Mouse (Mus musculus): Measurements from ENCODE around the gene Spata46.

The Spata46 gene

DNA sequence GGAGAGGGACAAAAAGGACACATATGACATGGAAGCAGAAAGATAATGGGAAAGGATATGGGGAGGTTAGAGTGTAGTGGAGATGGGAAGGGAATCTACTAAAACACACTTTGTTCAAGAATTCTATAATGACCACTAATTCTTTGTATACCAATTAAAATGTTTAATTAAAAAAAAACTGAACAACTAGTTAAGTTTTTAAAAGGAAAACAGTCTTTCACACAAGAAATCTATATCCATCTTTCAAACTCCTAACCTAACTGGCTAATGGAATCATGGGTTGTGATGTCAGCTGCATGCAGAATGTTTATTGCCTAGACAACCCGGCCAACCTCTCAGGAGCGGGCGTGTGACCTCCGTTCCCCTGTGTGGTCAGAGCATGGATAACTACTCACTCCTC is at the start of gene Spata46:
TSS of gene Spata46 (plus strand) at position 301 of the 400 bp plus-strand sequence.
- DNase-seq (ENCODE audit: low spot score in 2 of 2): no peak

DNA sequence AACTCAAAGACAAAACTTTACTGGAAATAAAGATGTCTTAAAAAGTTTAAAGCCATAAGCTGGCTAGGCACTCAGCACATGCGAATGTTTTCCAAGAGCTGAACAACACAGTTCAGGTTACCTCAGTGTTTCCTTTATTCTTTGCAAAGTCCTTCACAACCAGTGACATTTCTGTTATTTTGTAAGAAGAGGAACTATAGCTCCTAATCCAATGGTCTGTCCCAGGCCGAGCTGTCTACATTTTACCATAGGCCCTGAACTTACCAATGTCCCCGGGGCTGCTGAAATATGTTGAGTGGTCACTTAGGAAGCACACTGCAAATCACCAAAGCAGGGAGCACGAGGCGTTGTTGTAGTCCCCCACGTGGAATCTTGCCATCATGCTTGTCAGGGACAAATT is 38.3 kb upstream of the Spata46 start:
- no peak for DNase-seq (ENCODE audit: low spot score in 2 of 2)

DNA sequence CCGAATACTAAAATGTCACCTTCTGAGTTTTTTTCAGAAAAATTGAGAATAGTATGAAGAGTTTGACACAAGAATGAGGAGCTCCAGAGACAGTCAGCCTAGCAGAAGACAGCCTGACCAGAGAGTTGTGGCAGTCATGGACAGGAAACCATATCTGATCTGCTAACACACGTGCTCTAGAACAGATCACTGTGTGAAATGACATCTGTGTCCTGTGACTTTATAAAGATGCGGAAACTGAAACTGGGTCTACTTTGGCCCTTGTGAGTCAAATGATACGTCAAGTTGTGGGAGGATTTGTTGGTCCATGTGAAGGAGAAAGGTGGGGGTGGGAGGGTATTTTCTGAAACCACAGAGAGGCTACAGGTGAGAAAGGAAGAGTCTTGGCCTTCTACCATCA is 37.9 kb upstream of the Spata46 start:
- DNase-seq (ENCODE audit: low spot score in 2 of 2): no peak

DNA sequence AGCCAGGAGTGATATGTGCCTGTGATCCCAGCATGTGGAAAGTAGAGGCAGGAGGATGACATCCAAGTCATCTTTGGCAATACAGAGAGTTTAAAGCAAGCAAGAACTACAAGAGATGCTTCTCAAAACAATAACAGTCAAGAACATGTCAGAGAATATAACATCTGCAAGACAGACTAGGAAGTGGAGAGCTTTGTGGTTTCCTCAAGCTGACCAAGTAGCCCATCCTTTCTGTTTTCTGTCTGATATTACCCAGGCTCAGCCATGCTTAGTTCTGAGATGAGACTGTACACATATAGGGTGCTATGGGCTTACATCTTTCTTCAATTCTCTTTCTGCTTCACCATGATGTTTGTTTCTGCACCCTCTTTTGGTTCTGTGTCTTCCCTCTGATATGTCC is 35.4 kb upstream of the Spata46 start:
- no peak for DNase-seq (ENCODE audit: low spot score in 2 of 2)

DNA sequence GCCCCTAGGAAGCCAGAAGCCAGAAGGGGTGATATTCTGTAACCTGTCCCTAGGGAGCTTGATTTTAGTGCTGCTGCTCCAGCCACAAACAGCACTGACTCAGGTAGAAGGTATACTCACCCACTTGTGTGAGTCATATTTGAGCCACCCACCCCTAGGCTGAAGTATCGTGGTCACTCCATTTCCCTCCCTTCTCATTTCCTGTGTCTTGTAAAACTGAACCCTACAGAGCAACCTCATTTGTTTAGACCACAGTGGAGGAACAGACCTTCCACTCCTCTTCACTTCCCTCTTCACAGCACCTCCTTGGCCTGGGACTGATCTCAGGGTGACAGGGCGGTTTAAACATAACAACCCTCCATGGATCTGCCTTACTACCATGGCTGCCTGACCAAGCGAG is 31.6 kb upstream of the Spata46 start, which contains the start of gene Sh2d1b1:
TSS of gene Sh2d1b1 (plus strand) at position 305 of the 400 bp plus-strand sequence.
- DNase-seq (ENCODE audit: low spot score in 2 of 2): no peak

DNA sequence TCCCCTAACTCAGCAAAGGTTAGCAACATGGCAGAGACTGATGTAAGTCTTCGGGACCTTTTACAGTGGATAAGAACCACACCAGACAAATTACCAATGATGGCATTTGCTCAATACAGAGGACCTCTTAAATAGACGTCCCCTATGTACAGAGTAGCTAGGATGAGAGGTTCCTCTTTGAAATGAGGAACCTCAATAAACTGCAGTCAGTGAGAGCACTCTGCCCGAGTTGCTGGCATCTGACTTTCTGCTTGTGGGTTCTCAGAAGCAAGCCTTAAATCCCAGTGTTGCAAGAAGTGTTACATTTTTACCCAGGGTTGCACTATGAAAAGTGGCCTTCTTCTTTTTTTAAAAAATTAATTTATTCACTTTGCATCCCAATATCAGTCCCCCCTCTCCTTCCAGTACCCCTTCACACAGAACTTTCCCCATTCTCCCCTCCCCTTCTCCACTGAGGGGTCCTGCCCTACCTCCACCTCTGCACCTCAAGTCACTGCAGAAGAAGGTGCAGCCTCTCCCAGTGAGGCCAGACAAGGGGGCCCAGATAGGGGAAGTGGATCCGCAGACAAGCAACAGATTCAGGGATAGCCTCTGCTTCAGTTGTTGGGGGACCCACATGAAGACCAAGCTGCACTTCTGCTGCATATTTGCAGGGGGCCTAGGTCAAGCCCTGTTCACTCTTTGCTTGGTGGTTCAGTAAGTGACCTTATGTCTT is 26.0 kb upstream of the Spata46 start:
- no peak for DNase-seq (ENCODE audit: low spot score in 2 of 2)

DNA sequence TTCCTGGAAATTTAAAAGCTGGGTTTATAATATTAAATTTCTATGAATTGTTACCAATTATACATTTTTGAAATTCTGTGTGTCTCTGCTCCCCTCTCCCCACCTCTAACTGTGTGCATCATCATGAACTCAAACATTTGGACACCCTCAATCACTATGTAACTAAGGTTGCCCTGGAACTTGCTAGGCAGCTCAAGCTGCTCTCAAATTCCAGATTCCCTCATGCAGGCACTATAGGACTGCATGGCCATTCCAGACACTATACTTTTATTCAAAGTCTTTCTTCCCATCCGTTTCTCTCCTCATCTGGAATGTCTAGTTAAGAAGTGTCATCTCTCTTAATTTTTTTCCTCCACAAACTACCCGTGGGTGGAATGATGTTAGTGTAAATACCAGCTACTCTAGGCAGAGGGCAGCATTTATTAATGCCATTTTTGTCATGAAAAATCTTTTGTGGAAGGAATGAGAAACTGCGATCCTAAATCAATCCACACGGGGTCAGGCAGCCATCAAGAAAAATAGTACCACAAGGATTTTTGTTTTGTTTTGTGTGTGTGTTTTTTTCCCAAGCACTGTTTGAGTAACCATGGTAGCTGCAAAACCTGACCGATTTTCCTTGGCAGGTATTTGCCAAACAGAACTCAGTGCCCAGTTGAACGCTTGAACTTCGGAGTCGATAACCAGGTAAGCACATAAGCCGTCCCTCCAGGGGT is 16.2 kb upstream of the Spata46 start:
- no peak for DNase-seq (ENCODE audit: low spot score in 2 of 2)

DNA sequence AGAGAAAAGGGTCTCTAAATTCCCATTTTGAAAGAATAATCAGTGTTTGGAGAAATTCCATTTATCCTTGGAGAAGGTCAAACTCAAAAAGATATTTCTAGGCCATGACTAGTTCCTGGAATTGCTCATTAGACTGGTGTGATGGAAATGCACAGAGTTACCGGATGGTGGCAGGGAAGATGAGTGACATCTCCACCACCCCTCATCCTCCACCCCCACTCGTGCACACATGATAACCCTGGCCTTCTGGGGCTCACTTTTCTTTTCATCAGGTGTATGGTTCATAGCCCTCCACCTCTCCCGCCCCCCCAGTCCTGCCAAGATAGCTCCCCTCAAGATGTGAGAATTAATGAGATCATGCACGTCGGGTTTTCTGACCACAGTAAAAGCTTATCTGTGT is 15.3 kb upstream of the Spata46 start:
- DNase-seq (ENCODE audit: low spot score in 2 of 2): no peak

DNA sequence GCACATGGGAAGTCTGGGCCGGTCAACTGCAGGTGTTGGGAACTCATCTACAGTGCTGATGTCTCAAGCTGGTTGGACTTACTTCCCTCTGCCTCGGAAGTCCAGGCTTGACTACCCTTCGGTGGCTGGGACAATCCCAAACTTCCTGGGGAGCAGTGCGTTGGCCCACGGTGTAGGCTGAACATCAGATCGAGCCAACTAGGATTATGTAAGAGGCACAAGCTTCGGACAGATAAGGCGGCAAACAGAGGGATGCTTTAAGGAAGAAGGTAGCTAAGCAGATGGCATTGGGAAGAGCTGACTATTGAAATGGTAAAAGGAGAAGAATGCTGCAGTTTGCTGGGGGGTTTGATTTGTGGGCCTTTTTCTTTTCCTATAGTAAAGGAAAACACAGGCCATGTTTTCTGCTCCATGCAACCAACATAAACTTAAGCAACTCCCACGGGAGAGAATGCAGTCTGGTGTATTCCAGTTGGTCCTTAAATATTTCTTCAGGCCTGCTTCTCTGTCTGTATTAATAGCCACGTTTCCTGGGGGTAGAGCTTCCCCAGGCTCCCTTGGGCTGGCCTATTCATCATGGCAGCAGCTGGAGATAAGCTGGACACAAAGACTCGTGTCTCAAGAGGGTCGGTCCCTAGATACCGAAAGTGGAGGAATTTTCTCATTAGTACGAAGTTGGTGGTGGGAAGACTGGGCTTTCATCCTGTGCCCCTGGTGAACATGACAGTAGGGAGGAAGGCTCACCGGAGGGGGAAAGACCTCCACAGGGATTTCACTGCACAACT is 13.6 kb upstream of the Spata46 start:
- DNase-seq (ENCODE audit: low spot score in 2 of 2): no peak

DNA sequence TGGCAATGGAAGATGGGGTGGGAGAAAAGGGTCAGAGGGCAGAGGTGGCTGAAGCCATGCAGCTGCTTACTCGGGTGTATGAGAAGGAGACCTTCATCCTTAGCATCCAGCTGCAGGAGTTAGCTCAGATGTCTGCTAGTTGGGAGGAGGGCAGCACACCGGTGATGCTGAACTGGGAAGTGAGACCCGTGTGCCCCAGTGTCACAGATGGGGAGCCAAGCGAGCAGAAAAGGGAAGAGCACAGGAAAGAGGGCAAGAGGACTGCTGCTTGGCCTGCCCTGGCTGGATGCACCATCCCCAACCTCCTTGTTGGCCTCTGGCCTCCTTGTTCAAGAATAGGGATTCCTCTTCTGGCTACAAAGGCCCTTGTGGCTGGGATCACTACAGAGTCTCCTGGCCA is 9.1 kb upstream of the Spata46 start:
- DNase-seq (ENCODE audit: low spot score in 2 of 2): no peak

DNA sequence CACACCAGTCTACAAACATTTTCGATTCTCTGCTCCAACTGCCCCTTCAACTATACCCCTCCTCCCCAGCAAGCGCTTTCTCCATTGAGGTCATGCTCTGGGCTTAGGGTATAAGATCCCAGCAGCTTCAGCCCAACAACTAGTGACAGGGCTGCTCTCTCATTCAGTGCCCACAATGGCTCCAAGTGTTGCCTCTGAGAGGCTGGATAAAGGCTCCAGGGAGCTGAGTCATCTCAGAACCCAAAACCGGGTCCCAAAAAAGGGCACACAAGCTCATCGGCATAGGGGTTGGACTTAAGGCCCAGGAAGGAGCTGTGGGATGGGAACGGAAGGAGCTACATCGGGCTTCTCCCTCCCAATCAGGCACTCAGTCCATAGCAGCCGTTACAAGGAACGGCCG is 6.9 kb upstream of the Spata46 start:
- no peak for DNase-seq (ENCODE audit: low spot score in 2 of 2)

DNA sequence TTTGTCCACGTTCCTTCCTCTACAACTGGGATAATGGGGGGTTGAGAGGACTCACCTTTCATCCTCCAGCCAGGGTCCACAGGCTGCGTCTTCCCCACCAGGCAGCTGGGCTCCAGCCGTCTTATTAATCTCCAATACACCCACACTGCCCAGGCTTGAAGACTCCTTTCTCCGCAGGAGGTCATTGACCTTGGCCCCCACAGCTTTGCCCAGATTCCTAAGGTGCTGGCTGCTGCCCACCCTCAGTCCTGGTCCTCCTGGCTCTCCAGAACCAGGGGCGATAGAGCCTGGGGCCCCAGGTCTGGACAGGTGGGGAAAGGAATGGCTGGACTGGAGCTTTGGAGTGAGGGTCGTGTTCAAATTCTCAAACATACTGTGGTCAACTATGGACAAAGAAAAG is 6.1 kb upstream of the Spata46 start:
- no peak for DNase-seq (ENCODE audit: low spot score in 2 of 2)

DNA sequence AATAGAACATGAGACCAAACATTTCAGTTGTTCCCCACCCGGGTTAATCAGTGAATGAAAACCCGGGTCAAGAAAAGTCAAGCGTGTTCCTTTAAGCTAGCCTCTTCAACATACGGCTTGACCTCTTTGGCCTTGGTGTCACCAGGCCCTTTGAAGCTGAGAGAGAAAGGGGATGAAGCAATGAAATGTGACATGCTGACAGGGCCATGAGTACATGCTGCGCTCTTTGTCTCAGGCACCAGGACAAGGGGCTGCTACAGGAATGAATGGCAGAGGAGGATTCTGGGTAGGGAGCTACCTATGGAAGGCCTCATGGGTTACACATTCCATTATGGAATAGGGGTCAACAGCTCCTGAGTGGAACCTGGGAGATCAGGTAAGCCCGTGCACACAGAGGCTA is 5.5 kb upstream of the Spata46 start:
- no peak for DNase-seq (ENCODE audit: low spot score in 2 of 2)

DNA sequence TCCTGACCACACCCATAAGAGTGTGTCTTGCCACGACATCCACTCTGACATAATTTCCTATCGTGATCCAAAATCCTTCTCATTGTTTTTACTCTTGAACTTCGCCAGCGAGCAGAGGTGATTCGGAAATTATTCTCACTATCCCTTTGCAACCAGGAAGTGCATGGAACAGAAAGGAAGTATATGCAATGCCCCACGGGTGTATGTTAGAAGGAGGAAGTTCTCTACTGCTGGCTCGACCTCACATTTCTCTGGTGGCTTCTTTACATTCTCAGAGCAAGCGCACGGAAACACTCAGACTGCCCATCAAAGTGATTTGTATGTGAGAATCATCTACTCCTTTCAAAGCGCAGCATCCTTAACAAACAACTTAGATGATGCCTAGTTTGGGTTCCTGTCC is 3.6 kb upstream of the Spata46 start:
- no peak for DNase-seq (ENCODE audit: low spot score in 2 of 2)

DNA sequence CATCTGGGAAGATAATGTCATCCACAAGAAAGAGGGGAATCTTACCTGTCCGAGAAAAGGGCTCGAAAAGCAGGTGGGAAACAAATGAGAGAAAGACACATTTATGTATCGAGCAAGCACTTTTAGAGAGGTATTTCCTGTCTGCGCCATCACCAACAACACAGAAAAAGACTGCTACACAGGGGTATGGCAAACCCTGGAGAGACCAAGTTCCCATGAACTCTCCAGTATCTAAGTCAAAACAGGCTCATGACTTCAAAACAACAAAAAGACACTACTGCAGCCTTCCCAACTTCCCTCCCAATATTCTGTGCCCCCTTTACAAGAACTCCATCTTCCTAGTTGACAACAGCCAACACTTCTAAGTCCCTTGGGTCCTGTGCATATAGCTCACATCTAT is 2.4 kb upstream of the Spata46 start, which contains the start of gene Gm7694:
TSS of gene Gm7694 (minus strand) at position 101 of the 400 bp plus-strand sequence.
- no peak for DNase-seq (ENCODE audit: low spot score in 2 of 2)

DNA sequence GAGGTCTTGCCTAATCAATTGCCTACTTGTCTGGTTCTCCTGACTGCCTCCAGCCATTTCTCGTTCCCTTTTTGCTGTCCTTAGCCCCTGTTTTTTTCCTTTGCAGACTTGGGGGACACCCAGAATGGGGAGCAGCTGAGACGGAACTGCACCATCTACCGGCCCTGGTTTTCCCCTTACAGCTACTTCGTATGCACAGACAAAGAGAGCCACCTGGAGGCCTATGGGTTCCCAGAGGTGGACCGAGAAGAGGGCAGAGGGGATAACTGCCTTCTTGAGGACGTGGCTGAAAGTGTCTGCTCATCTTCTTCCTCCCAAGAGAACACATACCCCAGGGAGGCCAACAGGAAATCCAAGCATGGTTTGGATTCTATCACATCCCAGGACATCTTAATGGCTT is 2.8 kb downstream of the Spata46 start:
- DNase-seq (ENCODE audit: low spot score in 2 of 2): no peak

DNA sequence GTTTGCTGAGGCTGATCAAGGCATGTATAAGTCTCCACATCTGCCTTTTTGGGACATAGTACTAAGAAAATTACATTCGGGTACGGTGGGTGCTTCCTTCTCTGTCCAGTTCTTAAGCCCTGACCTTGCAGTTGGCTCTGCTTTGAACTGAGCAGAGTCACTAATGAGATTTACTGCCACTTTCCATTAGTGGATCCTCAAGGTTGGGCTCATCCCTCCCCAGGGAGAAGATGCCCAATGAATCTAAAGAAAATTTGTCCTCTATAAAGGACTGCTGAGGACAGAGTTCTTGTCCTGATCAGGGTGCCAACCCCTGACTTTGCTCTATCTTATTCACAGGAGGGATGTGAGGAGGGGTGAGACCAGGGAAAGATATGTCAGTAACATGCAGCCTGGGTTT is 13.4 kb downstream of the Spata46 start:
- DNase-seq (ENCODE audit: low spot score in 2 of 2): no peak

DNA sequence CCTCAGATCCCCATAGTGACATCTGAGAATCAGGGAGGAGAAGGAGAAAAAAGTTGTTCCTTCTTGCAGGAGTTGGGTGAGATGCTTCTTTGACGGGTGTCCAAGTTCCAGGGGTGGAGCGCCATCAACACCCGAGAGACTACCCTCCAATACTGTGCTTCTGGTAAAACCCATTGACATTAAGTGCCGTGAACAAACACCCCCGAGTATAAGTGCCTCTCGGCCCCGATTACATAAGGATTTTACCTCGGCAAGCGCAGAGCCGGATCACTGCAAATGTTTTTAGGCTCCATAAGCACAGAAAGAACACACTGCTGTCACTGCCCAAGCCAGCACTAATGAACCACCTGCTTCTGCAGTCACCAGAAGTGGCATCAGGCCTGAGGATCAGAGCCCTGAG is 14.4 kb downstream of the Spata46 start:
- DNase-seq (ENCODE audit: low spot score in 2 of 2): no peak

DNA sequence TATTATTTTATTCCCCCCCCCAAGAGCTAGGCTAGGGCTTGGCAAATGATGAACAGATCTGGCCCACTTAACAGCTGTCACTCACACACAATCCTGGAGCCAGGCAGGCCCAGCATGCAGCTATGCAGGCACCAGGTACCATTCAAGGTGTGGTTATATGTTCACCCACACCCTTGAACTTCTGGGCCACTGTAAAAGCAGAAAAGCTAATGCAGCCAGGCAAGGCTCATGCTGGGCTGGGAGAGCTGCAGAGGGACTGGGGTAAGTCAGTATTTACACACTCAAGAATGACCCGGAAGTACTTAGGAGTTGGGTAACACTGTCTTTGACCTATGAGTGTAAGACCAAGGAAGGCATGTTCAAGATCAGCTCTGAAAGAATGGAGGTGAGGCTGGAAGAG is 15.7 kb downstream of the Spata46 start:
- no peak for DNase-seq (ENCODE audit: low spot score in 2 of 2)

DNA sequence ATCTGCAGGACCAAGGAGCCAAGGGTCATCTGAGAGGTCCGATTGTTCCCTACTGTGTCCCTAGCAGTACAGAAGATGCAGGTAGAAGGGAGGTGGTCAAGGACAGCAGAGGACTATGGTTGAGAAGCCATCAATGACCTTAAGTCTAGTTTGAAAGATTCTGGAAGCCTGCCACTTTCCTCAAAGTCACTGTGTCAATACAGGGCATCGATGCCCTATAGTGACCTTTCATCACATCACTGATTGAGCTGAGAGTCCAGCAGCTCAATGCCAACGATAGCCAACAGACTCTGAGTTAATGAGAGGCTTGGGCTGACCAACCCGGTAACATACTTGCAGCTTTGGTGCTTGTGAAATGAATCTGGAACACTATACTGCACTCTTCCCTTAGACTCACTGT is 16.7 kb downstream of the Spata46 start:
- no peak for DNase-seq (ENCODE audit: low spot score in 2 of 2)

DNA sequence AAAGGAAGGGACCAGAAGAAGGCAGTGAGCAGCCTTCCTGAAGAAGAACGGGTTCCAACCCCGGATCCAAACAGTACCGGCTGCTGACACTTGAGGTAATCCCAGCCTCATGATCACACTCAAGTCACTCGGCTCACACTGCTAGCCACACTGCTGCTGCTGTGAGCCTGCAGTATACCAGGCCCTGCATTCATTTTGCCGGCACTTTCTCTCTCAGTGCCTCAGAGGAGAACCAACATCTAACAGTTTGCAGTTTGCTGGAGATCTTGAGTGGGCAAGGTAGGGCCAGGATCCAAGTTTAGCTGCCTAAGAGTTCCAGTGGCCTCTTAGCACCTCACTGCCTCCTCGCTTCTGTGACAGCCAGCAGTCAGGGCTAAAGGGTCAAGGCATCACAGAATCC is 23.3 kb downstream of the Spata46 start:
- DNase-seq (ENCODE audit: low spot score in 2 of 2): no peak

DNA sequence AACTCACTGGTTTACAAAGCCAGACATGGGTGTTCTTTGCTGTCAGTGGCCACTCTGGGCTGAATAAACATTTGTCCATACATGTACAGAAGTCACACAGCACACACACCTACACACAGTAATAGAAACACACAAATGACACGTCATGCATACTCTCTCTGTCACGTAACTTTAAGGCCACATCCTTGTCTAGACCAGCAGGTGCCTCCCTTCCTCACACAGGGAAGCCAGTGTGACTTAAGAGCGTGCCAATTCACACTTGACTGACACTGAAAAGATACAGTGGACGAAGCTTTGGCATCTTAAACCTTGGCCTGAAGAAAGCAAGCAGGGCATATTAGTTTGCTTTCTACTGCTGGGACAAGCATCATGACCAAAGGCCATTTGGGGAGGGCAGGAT is 24.2 kb downstream of the Spata46 start:
- no peak for DNase-seq (ENCODE audit: low spot score in 2 of 2)

DNA sequence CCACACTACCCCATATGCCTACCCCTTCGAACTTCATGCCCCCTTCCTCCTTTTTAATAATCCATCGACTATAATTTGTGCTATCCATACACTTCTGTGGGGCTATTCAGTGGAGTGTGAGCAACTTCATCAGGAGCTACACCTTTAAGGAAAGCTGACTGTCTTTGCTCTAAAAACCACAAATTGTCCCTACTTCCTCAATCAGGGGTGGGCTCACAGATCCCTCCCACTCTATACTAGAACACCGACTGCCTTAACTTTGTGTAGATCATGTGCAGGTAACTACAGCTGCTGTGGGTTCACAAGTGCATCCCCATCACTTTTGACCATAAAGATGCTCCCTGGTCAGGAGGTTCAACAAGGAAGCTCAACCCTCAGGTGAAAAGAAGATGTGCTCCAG is 31.3 kb downstream of the Spata46 start:
- DNase-seq (ENCODE audit: low spot score in 2 of 2): no peak
